9 mouse cellular contexts compared by ENCODE assay signal in genomic region chr2:6100755-6101154, GRCm38 (mm10). TPM values are rescaled to one million over a fixed set of nuclear protein-coding genes. Genes with fewer than 3 reads are reported as not detected.
A peak's percentile ranks its signal among the peaks of the same experiment; 100 is the strongest.
DNase-seq lines count a peak whose midpoint lies in the region; ATAC-seq and TF ChIP-seq lines count a peak whose summit lies in the region.
"Had no signal": no experiment of that assay in that cellular context is flagged by ENCODE, and none has a peak within 500 bp of the region (broad histone marks: within the 10 kb centered on the region; RNA-seq: fewer than 3 reads in every experiment).

No protein-coding gene starts in this region.

- no peak for DNase-seq in forebrain, embryonic 14.5 days (ENCODE audit: low spot score)
- no peak for DNase-seq in adrenal gland, adult 8-10 months
- no peak for DNase-seq in thymus, postnatal 36 days
- DNase-seq in right cerebral cortex, adult 2 months (ENCODE audit: low spot score in 2 of 2): no peak
- DNase-seq: right cerebral cortex, postnatal 14 days had no signal

- H3K4me2 ChIP-seq in forebrain, embryonic 14.5 days (ENCODE audit: low read length): peak overlapping the region; percentile 92
- H3K4me2 ChIP-seq in limb, embryonic 12.5 days: peak overlapping the region; percentile 91

- H3K4me3 ChIP-seq in megakaryocyte, embryonic 14.5 days (replicated peaks): peak overlapping the region; percentile 85
- H3K4me3 ChIP-seq in forebrain, embryonic 14.5 days (ENCODE audit: low read depth, low read length): peak overlapping the region; percentile 44
- peak overlapping the region; percentile 47 for H3K4me3 ChIP-seq in limb, embryonic 12.5 days (replicated peaks)
- peak overlapping the region; percentile 23; the same call in 1 of the 2 replicates for H3K4me3 ChIP-seq in small intestine, adult 2 months (ENCODE audit: low read depth, low read length)

- 50% methylated on average over 20 of the region's 20 CpGs for WGBS in forebrain, embryonic 14.5 days
- 38% methylated on average over 20 of the region's 20 CpGs for WGBS in limb, embryonic 12.5 days
- 85% methylated on average over 20 of the region's 20 CpGs for WGBS in small intestine, adult 2 months

- H3K9ac ChIP-seq in forebrain, embryonic 14.5 days (ENCODE audit: low read length): peak overlapping the region; percentile 62
- H3K9ac ChIP-seq in limb, embryonic 12.5 days (replicated peaks): peak overlapping the region; percentile 61; the same call in 1 of the 2 replicates

- H3K27me3 ChIP-seq in megakaryocyte, embryonic 14.5 days (replicated peaks): peaks cover 5% of the 10 kb centered on the region
- 0 out of 2 replicates have a peak, but pooled peaks cover 12% of the 10 kb centered on the region for H3K27me3 ChIP-seq in forebrain, embryonic 14.5 days (replicated peaks; ENCODE audit: control insufficient read depth, insufficient read depth, low read length)
- H3K27me3 ChIP-seq in limb, embryonic 12.5 days: peaks cover 33% of the 10 kb centered on the region
- H3K27me3 ChIP-seq in small intestine, adult 2 months (ENCODE audit: control insufficient read depth, insufficient read depth, low read length): no peaks in the 10 kb centered on the region

- peaks cover 73% of the 10 kb centered on the region for H3K36me3 ChIP-seq in megakaryocyte, embryonic 14.5 days (replicated peaks; ENCODE audit: low read length)
- H3K36me3 ChIP-seq in forebrain, embryonic 14.5 days (ENCODE audit: control insufficient read depth, insufficient read depth, low read length): no peaks in the 10 kb centered on the region
- no peaks in the 10 kb centered on the region for H3K36me3 ChIP-seq in limb, embryonic 12.5 days
- H3K36me3 ChIP-seq in small intestine, adult 2 months (ENCODE audit: control insufficient read depth, insufficient read depth, low read length): peaks cover 11% of the 10 kb centered on the region

- peaks cover 53% of the 10 kb centered on the region for H3K4me1 ChIP-seq in megakaryocyte, embryonic 14.5 days
- H3K4me1 ChIP-seq in forebrain, embryonic 14.5 days (ENCODE audit: control insufficient read depth, insufficient read depth, low read length): 0 out of 2 replicates have a peak, but pooled peaks cover 2% of the 10 kb centered on the region
- peaks cover 24% of the 10 kb centered on the region for H3K4me1 ChIP-seq in limb, embryonic 12.5 days (replicated peaks)
- H3K4me1 ChIP-seq in small intestine, adult 2 months (ENCODE audit: control insufficient read depth, insufficient read depth, insufficient read length, low read length): peaks cover 12% of the 10 kb centered on the region

- ATAC-seq in megakaryocyte, adult 5-6 weeks (ENCODE audit: poor library complexity, severe bottlenecking): no peak
- ATAC-seq in forebrain, embryonic 14.5 days: peak; percentile 12; the same call in 1 of the 2 replicates
- ATAC-seq in limb, embryonic 12.5 days (ENCODE audit: insufficient number of reproducible peaks, insufficient read depth, low FRiP score, low TSS enrichment, low read depth): no peak

- H3K27ac ChIP-seq in forebrain, embryonic 14.5 days (ENCODE audit: low read depth, low read length): no peak overlapping the region
- no peak overlapping the region for H3K27ac ChIP-seq in limb, embryonic 12.5 days
- H3K27ac ChIP-seq in small intestine, adult 2 months (ENCODE audit: insufficient read depth, low read depth, low read length): no peak overlapping the region

- H3K9me3 ChIP-seq in megakaryocyte, embryonic 14.5 days: peaks cover 4% of the 10 kb centered on the region; the same call in 1 of the 2 replicates
- H3K9me3 ChIP-seq in forebrain, embryonic 14.5 days (replicated peaks; ENCODE audit: control insufficient read depth, low read length): no peaks in the 10 kb centered on the region
- no peaks in the 10 kb centered on the region; the same call in 1 of the 2 replicates for H3K9me3 ChIP-seq in limb, embryonic 12.5 days

- no peak for TF ChIP-seq POLR2A in small intestine, adult 2 months (IDR thresholded peaks at IDR 0.05; ENCODE audit: low read depth, low read length)

- no peak for TF ChIP-seq CTCF in small intestine, adult 2 months (IDR thresholded peaks at IDR 0.05; ENCODE audit: extremely low read depth, insufficient read length, insufficient replicate concordance, low read depth, low read length)

RNA-seq across cellular contexts. Expression of gene Proser2, which starts 29.3 kb away (rescaled TPM):
- polyA plus RNA-seq in megakaryocyte, embryonic 14.5 days (2012; ENCODE audit: insufficient read depth, low replicate concordance): 104 and 151 TPM in 2 replicates
- not detected in 2 replicates for total RNA-seq in megakaryocyte, adult 5-6 weeks (2015)
- total RNA-seq in megakaryocyte, adult 5-6 weeks (2017): 0.15 TPM in 1 of 2 replicates, not detected in the other
- polyA plus RNA-seq in forebrain, embryonic 14.5 days (2014; fragmentation: Nextera tagmentation; extraction: Ambion mirVana): 1.8 and 3.4 TPM in 2 replicates
- polyA plus RNA-seq in limb, embryonic 12.5 days (2016; fragmentation: Nextera tagmentation; extraction: Ambion mirVana): 6.4 and 6.8 TPM in 2 replicates
- 9.3 and 11.8 TPM in 2 replicates for polyA plus RNA-seq in small intestine, adult 2 months (2012; rRNA removed)
- 10 to 100 TPM; 15.6 to 19.0 (median 17.1) TPM for total RNA-seq in adrenal gland, adult 8-10 months (2022)

Comparison
In these comparisons a context has a peak if more than half of its experiments do, and no peak if none do; other contexts are left out.
1. H3K4me3 ChIP-seq: peak in every context shown above with its lines; median percentile 85 in megakaryocyte, embryonic 14.5 days; 47 in limb, embryonic 12.5 days; 44 in forebrain, embryonic 14.5 days; 23 in small intestine, adult 2 months.